Mouse (Mus musculus) retina, postnatal 7 days (tissue): Measurements from ENCODE around the gene Vrtn.

ENCODE experiments used
- DNase-seq: peaks from one replicate; pipeline ENCODE4 v3.0.0-alpha.2; 2012; ENCODE audit warnings: low read depth, low spot score

Gene Vrtn

GRCm38 (mm10) chr12:84687531-84687930, 46.7 kb downstream of the Vrtn start:
- DNase-seq: no peak

DNA sequence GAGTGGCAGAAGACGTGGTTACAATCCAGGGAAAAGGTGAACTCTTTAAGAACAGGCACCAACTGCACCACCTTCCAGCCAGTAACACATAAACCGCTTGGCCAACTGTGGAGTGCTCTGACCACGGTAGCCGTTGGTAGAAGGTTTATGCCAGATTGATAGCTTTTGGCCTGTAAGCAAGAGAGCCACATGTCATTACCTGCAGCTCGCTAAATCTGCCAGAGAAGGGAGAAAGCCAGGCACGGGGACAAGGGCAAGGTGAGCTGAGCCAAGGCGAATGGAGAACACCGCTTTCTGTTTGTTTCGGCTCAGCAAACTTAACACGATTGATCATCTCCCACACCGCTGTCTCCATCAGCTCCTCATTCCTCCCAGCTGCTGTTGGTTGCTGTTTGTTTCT, 48.2 kb downstream of the Vrtn start:
- no peak for DNase-seq

DNA sequence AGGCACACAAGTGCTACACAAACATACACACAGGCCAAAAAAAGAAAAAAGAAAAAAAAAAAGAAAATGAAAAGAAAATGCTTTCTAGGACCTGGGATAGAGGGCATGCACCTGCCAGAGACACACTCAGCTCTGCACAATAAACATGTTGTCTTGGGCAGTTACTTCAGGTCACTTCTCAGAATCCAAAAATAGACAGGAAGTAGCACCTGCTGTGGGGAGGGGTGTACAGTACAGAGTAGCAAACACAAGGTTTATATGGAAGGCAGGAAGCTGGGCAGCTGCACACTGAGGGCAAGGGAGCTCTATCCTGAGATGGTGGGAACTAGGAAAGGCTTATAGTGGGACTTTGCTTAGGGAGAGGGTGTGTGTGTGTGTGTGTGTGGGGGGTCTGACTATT, 50.5 kb downstream of the Vrtn start:
- no peak for DNase-seq

- no peak for DNase-seq
Measured at GRCm38 (mm10) chr12:84692141-84692540, 51.3 kb downstream of the Vrtn start.

DNA sequence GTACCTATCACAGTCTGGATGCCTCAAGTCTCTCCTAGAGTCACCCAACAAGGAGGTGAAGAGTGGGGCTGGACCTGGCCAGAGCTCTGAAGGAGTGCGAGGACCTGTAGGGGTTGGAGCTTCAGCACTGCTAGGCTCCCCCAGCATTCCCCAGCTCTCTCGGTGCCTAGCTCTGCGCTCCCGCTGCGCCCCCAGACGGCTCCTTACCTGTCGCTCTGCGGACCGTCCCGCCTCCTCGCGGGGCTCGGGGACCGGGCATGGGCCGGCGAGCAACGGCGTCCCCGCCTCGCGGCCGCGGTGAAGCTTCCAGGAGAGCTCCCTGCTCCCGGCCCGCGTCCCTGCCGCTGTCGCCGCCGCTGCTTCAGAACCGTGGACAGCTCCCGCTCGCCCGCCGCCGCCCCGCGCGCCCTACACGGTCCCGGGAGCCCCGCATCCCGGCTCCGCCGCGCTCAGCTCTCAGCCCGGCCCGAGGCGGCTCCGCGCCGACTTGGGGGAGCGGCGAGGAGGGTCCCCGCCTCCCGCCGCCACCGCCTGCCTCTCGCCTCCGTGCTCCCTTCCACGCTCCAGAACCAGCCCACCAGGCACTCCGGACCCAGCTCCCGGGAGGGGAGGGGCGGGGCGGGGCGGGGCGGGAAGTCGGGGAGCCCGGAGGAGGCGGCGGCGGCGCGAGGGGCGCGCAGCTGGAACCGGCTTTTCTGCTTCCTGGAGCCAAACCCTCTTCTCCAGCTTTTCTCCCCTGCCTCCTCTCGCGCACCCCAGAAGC, 57.7 kb downstream of the Vrtn start, which contains the start of gene Syndig1l:
Syndig1l (minus strand) TSS at position 513 of the 763 bp plus-strand sequence.
- peak; percentile 24 for DNase-seq
